Mouse (Mus musculus) spleen, adult 2 months (tissue): Measurements from ENCODE around the gene Exoc4. TPM values are rescaled to one million over a fixed set of nuclear protein-coding genes. Genes with fewer than 3 reads are reported as not detected.

Experiments used
- DNase-seq, 2 experiments: peaks; one replicate each; pipeline versions ENCODE4 v3.0.0 to v3.0.0-alpha.2; 2012 to 2021; ENCODE audit warnings: low spot score in 2 of 2, low read depth in 1 of 2
- H3K27ac ChIP-seq: fragments of 200-500 bp; 2 replicates; pipeline ENCODE4 v1.5.1; 2012; ENCODE audit warnings: low read length, inconsistent platforms; ENCODE audit not compliant: insufficient read depth
- H3K27me3 ChIP-seq: fragments of 200-500 bp; 2 replicates; pipeline ENCODE4 v1.6.1; 2012; ENCODE audit warnings: mild to moderate bottlenecking, moderate library complexity, low read length, inconsistent platforms; ENCODE audit not compliant: control insufficient read depth, insufficient read depth
- H3K36me3 ChIP-seq: fragments of 200-500 bp; 2 replicates; pipeline ENCODE4 v1.6.1; 2012; ENCODE audit warnings: mild to moderate bottlenecking, low read length, inconsistent platforms; ENCODE audit not compliant: control insufficient read depth, insufficient read depth
- H3K4me1 ChIP-seq: fragments of 200-500 bp; 2 replicates; pipeline ENCODE4 v1.6.1; 2011; ENCODE audit warnings: inconsistent platforms; ENCODE audit not compliant: control insufficient read depth, insufficient read depth, insufficient read length
- H3K4me3 ChIP-seq: fragments of 200-500 bp; 2 replicates; pipeline ENCODE4 v1.5.1; 2011; ENCODE audit warnings: mild to moderate bottlenecking, inconsistent platforms; ENCODE audit not compliant: insufficient read depth, insufficient read length; ENCODE audit errors: extremely low read depth
- CTCF ChIP-seq: fragments of 200-500 bp; IDR thresholded peaks from 2 replicates; pipeline ENCODE4 v1.5.1; 2011; ENCODE audit warnings: mild to moderate bottlenecking, inconsistent platforms; ENCODE audit not compliant: insufficient read depth, insufficient read length, insufficient replicate concordance; ENCODE audit errors: extremely low read depth
- POLR2A ChIP-seq: fragments of 200-500 bp; IDR thresholded peaks from 2 replicates; pipeline ENCODE4 v1.6.1; 2011; ENCODE audit warnings: low read depth, low read length, inconsistent platforms
- WGBS: fragments of 180-500 bp; shearing (Covaris S2); methylation state at CpG from one replicate; pipeline ENCODE4 v1.1.7; 2018; 5-methylcytosine and 5-hydroxymethylcytosine counted together
- polyA plus RNA-seq: library from polyadenylated mRNA; depleted of rRNA; stranded (reverse); fragments of >200 nt; gene quantifications from 2 replicates; pipeline ENCODE4 v1.2.3, GENCODE M21; 2012

Exoc4 gene
- polyA plus RNA-seq, 1 experiment, result 4.6 TPM

DNA sequence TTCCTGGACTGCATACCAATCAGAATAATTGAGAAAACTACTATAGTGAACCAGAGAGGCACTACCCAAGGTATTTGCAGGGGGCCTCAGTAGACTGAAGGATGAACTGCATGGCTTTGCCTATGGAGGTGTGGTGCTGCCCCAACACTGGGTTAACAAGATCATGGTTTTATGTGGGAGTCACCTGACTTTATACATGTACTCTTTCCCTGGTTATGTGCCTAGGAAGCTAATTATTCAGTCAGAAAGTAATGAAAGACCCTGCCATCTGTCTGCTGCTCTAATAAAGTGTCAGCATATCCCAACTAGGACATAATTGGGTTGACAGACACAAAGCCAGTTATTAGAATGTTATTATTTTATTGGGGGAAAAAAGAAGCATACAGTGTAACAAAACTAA, 484.7 kb downstream of the Exoc4 start:
- Histone ChIP-seq H3K36me3 (no peaks in the 10 kb centered on the region), H3K4me1 (no peaks in the 10 kb centered on the region), H3K27me3 (no peaks in the 10 kb centered on the region), H3K27ac (no peak overlapping the region), H3K4me3 (no peak overlapping the region)
- no peak for DNase-seq
- TF ChIP-seq CTCF (no peak), POLR2A (no peak)

DNA sequence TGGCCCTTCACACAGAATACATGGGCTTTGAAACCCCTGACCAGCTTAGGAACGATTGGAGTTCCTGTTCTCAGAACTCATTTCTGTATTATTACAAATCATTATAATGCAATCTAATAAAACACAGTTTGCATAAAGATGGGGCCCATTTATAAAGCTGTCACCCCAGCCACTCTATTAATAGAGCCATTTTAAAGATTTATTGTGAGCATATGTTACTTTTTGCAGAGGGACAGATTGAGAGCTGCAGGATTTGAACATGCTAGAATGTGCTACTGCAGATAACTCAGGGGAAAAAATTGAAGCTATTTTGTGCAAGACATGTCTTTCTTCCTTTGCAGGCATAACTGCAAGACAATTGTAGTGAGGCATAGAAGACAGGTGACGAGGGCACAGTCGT, 485.1 kb downstream of the Exoc4 start:
- Histone ChIP-seq H3K27me3 (no peaks in the 10 kb centered on the region), H3K4me3 (no peak overlapping the region), H3K4me1 (no peaks in the 10 kb centered on the region; the same call in 1 of the 2 replicates), H3K27ac (no peak overlapping the region), H3K36me3 (no peaks in the 10 kb centered on the region)
- TF ChIP-seq POLR2A (no peak), CTCF (no peak)
- no peak for DNase-seq
- WGBS, result 87% methylated on average over 3 of the region's 3 CpGs

DNA sequence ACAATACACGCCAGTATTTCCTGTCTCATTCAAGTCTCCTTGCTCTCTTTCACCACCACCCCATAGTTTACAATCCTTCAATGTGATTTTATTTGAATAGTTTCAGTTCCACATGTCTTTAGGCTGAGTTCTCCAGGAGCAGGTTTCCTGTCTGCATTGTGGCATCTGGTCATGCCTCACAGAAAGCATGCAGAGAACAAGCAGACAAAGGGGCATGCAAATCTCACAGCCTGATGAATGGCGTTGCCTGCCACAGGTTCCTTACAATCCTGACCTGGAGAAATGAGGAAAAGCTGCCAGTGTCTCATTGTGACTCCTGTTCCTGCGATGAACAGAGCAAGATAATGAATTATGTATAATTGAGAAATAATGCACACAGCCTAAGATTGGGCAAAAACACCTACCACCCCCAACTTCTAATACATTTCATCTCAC, 490.0 kb downstream of the Exoc4 start:
- TF ChIP-seq POLR2A, result no peak
- no peak for TF ChIP-seq CTCF
- Histone ChIP-seq H3K4me3 (no peak overlapping the region), H3K36me3 (no peaks in the 10 kb centered on the region), H3K27ac (no peak overlapping the region), H3K4me1 (no peaks in the 10 kb centered on the region; the same call in 1 of the 2 replicates), H3K27me3 (no peaks in the 10 kb centered on the region)
- DNase-seq, result no peak
- WGBS, result 57% methylated on average over 3 of the region's 3 CpGs

DNA sequence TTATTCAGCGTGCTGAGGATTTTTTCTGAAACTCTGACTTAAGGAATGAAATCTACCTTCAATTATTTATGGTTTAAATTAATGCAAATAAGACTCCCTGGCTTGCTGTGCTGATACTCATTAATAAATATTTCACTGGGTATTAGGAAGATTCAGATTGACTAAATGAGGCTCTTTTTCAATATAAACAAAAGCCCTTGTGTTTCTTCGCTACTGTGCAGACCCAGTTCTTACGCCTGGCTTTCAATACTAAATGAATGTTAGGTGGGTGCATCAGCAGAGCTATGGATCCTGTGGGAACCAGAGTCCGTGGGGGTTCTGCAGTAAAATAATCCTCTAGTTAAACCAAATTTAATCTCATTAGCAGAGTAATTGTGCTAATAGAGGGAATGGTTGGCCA, 490.4 kb downstream of the Exoc4 start:
- WGBS, result 96% methylated on average over 4 of the region's 4 CpGs
- Histone ChIP-seq H3K4me3 (no peak overlapping the region), H3K27ac (no peak overlapping the region), H3K27me3 (no peaks in the 10 kb centered on the region), H3K4me1 (no peaks in the 10 kb centered on the region; the same call in 1 of the 2 replicates), H3K36me3 (no peaks in the 10 kb centered on the region)
- DNase-seq, result no peak
- TF ChIP-seq POLR2A, result no peak
- no peak for TF ChIP-seq CTCF

DNA sequence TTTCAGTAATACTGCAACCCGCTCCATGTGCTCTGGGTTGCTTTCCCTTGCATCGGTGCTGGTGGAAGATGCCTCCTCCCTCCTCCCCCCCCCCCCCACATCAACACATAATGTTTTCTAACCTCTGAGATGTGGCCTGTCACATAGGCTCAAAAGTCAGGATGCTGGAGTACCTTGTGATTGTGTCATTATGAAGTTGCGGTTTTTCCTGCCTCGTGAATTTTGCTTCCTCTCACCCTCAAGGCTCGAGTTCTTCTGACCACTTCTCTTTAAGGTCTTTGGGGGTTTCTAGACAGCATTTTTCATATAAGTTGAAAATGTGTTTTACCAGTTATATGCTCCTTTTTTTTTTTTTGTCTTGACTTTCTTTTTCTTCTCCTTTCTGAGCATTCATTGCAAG, 507.1 kb downstream of the Exoc4 start:
- Histone ChIP-seq H3K27me3 (no peaks in the 10 kb centered on the region), H3K4me3 (no peak overlapping the region), H3K27ac (no peak overlapping the region), H3K4me1 (no peaks in the 10 kb centered on the region), H3K36me3 (no peaks in the 10 kb centered on the region)
- TF ChIP-seq CTCF (no peak), POLR2A (no peak)
- no peak for DNase-seq
- 47% methylated on average over 5 of the region's 5 CpGs for WGBS

DNA sequence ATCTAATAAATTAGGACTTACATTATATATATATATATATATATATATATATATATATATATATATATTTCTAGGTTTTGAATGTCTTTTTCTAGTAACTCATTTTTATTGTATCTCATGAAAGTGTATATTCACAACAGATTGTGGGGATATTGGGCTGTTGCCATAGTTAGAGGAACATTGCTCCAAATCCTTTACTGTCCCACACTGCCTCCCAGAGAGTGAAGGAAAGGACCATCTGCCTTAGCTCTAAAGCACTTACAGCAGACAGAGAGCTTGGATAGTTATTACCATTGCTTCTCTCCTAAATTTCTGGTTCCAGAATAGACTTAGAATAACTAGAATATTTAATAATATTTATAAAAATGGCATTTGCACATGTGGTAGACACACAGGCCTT, 512.7 kb downstream of the Exoc4 start:
- Histone ChIP-seq H3K36me3 (no peaks in the 10 kb centered on the region), H3K4me1 (no peaks in the 10 kb centered on the region), H3K27ac (no peak overlapping the region), H3K4me3 (no peak overlapping the region), H3K27me3 (no peaks in the 10 kb centered on the region)
- no peak for TF ChIP-seq CTCF
- TF ChIP-seq POLR2A, result no peak
- DNase-seq, result no peak

DNA sequence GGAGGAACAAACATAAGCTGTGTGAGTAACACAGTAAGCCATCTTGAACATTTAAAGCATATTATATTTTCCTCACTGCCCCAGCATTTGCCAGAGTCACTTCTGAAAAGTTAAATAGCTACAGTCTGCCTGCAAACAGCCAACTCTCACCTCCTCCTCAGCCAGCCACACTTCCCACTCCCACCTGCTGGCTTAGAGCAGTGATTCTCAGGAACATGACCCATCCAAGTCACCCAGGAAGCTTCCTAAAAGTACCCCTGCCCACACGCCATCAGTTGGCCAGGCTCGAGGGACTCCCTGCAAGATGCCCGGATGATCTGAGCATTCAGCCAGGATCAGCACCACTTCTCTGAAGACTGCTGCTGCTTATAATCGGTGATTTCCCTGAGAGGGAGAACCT, 514.4 kb downstream of the Exoc4 start:
- Histone ChIP-seq H3K4me3 (no peak overlapping the region), H3K36me3 (no peaks in the 10 kb centered on the region), H3K4me1 (no peaks in the 10 kb centered on the region), H3K27ac (no peak overlapping the region), H3K27me3 (no peaks in the 10 kb centered on the region)
- TF ChIP-seq POLR2A (no peak), CTCF (no peak)
- no peak for DNase-seq
- WGBS, result 93% methylated on average over 4 of the region's 4 CpGs

DNA sequence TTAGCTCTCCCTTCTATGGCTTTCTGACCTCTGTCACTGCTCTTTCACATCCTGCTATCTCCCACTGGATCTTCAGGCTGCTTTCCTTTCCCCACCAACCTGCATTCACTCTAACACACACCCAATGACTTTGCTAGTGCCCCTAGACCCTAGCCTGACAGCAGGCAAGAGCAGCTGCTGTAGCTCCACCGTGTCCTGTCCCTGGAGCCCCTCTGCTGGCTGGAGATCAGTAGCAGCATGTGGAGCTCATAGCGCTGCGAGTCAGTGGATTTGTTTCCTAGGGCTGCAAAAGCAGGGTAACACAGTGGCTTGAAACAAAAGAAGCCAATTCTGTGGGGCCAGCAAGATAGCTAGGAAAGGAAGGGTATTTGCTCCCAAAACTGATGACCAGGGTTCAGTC, 515.1 kb downstream of the Exoc4 start:
- Histone ChIP-seq H3K4me1 (no peaks in the 10 kb centered on the region), H3K27me3 (no peaks in the 10 kb centered on the region), H3K36me3 (no peaks in the 10 kb centered on the region), H3K4me3 (no peak overlapping the region), H3K27ac (no peak overlapping the region)
- no peak for DNase-seq
- no peak for TF ChIP-seq POLR2A
- TF ChIP-seq CTCF, result no peak
- 85% methylated on average over 3 of the region's 3 CpGs for WGBS
